Mouse (Mus musculus) heart, adult 2 months (tissue): Measurements from ENCODE around the gene Catsperg1.

Experiments used
- CTCF ChIP-seq: fragments of 200-600 bp; IDR thresholded peaks from 2 replicates; pipeline ENCODE4 v1.8.1; 2022; ENCODE audit warnings: antibody characterized with exemption, mild to moderate bottlenecking, moderate library complexity
- EP300 ChIP-seq: fragments of 200-500 bp; IDR thresholded peaks from 2 replicates; pipeline ENCODE4 v1.6.1; 2011; ENCODE audit warnings: low read depth, low read length, control low read depth; ENCODE audit not compliant: insufficient read depth
- POLR2A ChIP-seq: fragments of 200-500 bp; IDR thresholded peaks from 2 replicates; pipeline ENCODE4 v1.6.1; 2011; ENCODE audit warnings: mild to moderate bottlenecking, low read depth, low read length, control low read depth; ENCODE audit not compliant: insufficient read depth

DNA sequence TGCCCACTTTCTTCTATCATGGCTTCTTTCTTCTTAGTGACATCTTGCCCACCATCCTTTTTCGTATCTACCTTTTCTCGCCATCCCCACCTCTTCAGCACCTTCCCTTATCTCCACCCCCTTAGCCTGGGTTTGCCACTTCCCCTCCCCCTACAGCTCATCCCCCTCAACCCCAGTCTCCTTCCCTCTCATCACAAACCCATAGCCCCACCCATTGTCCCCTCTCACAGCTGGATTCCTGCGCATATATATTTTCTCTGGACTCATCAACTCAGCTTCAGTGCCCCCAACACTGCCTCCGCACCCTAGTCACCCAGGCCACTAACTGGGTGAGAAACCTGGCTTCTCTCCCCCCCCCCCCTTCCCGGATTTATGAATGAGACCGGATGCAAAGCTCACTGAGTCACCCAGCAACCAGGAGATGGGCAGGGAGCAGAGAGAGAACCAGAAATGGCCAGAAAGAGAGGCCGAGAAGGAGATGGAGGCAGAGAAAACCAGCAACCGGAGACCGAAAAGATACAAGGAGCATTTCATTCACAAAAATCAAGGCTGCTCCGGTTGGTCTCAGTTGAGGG is 45.6 kb downstream of the Catsperg1 start:
- TF ChIP-seq CTCF = no peak
- no peak for TF ChIP-seq EP300
- TF ChIP-seq POLR2A = no peak
